Mouse (Mus musculus) cerebellum, adult 18-20 months (tissue): ENCODE data around the gene Krt77.
A peak's percentile ranks its signal among the peaks of the same experiment; 100 is the strongest.

Experiments
- DNase-seq, 2 experiments: peaks; one replicate each; pipeline ENCODE4 v3.0.0; 2021

Krt77 gene

DNA sequence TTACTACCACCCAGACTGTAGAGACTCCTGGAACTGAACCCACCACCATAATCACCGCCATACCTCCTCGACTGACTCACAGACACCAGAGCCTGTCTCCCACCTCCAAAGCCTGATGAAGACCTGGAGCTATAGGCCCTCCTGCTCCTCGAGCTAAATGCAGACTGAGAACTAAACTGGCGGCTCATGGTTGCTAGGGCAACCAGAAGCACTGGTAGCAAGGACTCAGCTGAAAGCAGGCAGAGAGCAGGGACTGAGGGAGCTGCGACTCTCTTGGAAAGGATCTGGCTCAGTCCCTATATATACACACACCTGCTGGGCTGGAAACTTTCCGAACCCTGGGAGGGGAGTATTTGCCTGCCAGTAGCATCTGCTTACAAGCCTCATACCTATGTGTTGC is at the start of gene Krt77:
TSS of gene Krt77 (minus strand) at position 275 of the 400 bp plus-strand sequence.
- no peak for DNase-seq

DNA sequence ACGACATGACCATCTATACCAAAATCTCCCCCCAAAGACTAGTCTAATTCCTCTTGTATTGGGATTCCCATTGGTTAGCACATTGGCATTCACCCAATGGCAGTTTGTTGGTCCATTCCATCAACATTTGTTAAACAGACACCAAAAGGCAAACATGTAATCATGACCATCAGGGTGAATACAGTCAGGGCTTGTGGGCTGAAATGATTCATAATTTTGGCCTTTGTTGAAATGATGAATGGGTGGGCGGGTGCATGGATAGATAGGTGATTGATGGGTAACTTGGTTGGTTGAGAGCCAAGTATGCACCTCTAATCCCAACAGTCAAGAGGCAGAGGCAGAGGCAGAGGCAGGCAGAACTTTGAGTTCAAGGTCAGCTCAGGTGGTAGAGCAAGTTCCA is 46.6 kb upstream of the Krt77 start:
- DNase-seq, result no peak

DNA sequence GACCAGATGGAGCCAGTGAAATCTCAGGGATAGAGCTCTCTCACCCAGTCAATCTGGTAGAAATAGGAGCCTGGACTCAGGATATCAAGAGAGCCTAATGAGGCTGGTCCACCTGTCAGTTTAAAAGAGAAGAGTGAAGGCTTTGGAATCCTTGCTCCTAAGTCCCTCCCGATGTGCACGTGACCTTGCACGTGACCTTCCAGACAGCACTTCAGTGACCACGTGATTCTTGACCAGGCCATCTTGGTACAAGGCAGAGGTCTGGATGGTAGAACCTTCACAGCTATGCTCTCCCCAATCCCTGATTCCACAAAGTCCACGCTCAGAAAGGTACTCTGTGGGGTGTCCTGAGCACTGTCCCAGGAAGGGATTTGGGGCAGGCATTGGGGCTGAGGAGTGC is 35.3 kb upstream of the Krt77 start:
- no peak for DNase-seq

DNA sequence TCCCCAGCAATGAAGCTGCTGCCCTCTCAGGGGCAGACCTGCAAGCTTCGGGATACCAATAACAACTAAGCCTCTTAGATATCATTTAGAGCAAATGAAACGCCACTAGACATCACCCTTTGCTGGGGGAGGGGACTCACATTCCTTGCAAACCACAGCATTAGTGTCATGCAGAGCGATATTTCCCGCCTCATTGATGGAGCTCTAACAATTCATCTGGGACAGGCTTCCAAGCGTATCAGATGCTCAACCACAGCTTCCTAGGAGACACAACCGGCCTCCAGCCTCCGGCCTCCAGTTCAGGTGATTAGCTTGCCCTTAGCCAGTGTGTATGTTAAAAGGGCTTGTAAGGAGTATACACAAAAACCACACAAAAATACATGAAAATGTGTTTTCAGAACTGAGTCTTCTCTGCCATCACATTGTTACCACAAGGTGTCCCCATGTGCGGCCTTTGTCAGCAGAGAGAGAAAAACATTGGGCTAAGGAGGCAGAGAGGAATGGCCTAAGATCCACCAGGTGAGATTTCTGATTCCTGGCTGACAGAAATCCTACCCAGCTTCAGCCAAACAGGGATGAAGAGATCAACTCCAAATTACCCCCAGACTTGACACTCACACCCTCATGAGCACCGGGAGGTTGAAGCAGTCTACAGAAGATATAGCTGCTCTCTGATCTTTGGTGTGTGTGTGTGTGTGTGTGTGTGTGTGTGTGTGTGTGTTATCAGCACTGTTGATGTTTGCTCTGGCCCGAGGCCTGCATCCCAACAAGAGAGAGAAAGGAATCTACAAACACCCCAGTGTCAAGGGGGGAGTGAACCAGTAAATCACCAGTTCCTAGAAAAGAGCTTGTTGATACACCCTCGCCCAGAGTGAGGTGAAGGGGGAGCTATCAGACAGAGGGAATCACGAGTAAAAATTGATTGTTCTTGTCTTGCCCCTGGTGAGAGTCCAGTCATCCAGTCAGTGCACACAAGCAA is 33.0 kb upstream of the Krt77 start:
- no peak for DNase-seq

DNA sequence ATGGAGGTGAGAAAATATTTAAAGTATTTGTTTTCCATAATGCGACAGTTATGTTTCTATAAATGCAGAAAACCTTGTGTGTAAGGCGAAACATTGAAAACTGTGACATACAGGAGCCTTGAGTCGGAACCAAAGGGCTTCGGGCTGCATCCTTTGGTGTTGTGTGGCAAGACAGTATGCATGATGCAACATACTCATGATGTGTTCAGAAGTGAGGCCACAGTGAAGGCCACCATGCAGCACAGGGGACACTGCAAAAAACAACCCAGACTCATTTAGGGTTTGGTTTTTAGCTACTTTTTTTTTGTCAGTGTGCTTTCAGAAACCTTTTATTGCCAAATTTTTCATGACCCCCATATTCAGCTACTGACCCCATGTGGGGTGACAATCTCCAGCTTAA is 25.7 kb upstream of the Krt77 start:
- DNase-seq, result no peak

DNA sequence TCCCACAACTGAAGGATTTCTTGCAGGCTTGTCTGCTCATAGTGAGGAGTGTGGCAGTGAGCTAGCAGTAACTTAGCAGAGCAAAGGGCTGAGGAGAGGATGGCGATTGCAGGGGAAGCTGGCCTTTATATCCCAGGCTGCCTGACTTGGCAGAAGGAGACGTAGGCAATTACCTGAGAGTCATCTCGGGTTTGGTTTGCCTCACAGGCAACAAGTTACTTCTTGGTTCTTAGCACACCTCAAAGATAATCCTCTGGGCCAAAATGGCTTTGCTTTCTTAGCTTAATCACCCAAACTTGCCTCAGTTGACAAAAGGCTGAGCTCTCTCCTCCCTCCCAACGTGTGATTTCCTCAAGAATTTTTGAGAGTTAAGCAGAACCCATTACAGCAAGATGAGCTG is 23.3 kb upstream of the Krt77 start, which contains the start of gene Krt76:
TSS of gene Krt76 (minus strand) at position 101 of the 400 bp plus-strand sequence.
- DNase-seq, result no peak

DNA sequence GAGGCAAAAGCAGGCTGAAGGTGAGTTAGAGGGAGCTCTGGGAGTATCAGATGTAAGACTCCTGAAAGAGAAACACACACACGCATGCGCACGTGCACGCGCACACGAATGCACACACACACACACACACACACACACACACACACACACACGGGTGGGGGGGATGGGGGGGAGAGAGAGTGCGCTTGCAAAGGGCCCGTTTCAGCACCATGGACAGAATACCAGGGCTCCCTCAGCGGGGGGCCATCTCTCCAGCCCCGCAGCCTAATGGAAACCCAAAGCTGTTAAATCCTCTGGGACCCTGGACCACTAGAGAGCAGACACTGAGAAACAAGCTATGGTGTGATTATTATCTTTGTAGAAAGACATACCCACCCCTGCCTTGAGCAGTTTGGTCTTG is 10.3 kb upstream of the Krt77 start:
- DNase-seq, result no peak

DNA sequence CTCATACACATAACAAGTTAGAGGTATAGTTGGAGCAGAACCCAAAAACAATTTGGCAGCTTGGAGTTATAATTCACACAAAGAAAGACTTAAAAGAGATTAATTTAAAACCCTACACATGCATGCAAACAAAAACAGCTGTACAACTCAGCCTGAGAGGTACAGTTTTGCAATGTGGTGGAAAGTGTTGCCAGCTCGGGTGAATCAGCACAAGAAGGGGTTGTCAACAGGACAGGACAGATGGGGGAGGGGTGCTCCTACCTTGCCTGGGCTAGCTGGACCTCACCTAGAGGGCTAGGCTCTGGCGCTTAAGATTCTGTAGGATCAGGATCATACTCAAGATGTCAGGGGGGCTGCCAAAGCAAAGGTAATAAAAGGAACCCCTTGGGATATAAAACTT is 8.5 kb upstream of the Krt77 start:
- no peak for DNase-seq

DNA sequence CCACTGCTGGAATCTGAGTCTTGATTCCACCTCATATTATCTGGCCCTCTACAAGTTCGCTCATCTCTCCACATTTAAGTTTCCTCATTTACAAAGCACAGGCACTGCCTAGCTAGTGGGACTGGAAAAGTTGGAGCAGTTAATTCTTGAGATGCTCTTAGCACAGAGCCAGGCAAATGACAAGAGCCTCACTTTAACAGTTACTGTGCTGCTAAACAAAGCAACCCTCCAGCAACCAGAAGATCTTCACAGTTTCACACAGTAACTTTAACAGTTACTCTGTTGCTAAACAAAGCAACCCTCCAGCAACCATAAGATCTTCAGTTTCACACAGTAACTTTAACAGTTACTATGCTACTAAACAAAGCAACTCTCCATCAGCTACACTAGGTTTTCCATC is 4.9 kb upstream of the Krt77 start:
- no peak for DNase-seq

DNA sequence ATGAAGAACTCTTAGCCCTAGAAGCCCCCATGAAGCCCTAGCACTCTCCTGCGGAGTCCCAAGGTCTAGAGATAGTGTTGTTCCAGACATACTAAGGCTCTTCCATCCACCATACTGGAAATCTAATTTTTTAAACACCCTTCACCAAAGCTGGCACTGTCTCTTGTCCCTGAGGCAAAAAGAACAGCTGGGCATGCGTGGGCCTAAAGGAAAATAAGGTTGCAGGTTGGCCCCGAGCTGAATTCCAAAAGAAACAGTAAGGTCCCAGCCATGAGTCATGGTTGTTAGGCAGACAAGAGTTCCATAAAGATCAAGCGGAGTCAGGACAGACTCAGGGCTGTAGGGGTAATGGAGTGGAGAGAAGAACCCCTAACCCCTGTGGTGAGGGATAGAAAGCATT is 3.7 kb upstream of the Krt77 start:
- DNase-seq, result no peak

DNA sequence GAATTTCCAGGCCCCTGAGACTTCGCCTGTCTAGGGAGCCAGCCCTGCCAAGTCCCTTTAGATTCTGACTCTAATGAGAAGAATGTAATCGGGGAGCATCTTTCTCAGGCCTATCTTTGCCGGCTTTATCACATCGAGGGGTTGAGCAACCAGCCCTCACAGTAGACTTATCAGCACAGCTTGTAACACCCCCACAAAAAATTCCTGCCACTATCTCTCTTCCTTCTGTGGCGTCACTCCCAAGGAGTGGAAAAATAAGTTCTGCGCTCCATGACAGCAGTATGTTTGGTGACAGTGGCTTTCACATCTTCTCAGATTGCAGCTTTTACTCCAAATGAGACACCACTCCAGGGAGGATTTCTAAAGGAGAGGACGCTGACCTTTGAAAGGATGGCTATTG is 2.8 kb downstream of the Krt77 start:
- no peak for DNase-seq

DNA sequence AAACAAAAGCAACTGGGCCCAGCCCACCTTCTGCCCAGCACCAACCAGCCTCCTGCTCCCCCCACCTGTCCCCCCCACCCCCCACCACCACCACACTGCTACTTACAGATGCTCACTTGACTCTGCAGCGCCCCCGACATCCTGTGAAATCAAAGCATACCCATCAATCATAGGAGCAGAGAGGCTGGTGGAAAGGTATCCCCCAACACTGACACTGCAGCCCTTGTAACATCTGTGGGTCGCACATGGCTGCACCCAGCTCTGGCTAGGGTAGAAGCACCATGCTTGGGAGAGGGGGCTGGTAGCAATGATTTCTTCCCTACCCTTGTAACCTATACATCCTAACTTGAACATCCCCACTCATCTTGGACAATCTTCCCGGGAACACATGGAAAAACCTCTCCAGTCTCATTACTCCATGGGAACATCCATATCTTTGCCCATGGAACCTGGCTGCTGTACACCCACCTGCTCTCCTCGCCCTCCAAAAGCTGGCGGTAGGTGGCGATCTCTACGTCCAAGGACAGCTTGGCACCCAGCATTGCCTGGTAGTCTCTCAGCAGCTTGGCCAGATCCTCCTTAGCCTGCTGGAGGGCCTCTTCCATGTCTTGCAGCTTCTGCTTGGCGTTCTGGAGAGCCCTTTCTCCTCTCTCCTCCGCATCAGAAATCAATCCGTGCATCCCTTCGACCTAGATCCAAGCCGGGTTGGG is 8.9 kb downstream of the Krt77 start:
- no peak for DNase-seq

DNA sequence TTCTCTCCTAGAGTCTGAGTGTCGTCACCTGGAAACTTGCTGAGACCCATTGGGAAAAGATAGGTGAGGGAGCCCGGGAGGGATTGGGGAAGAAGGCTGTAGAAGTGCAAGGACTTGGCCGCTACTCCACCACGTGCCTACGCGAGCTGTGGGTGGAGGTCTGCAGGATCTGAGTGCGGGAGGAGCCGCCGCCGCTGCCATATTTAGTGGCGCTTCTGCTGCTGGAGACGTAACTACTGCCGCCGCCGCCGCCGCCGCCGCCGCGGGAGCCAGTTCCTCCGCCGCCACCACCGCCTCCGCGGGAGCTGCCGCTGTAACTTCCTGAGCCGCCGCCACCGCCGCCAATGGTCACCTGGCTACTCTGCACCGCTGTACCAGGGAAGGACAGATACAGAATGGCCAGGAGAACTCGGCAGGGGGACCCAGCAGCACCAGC is 9.8 kb downstream of the Krt77 start:
- peak; percentile 15 to 18 for DNase-seq

DNA sequence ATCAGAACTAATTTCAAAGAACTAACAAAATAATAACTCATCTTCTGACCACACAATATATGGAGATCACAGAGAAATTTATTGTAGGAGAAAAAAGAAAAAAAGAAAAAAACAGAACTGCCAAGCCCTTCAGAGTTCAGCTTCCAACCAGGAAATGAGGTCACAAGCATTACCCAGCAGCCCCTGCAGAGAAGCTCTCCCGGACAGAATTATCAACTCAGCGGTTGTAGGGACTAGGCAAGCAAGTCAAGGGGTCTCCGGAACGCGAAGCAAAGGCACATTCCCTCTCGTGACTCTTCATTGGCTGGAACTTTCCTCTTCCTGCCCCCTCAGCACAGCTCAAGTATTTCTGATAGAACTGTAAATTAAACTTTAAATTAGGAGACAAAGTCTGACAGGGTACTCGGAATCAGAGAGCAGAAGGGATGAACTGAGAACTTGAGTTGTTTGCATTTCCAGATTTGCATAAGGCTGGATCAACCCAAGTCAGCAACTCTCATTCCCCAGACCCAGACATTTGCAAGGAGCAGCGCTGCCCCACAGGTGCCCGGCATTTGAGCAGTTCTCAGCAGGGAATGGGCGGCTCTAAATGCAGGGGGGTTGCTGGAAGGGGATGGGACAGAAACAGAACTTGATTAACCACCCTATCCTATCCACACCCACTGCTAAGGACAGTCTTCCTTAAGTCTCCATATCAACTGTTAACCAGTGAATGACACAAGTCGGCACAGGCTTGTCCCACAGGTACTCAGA is 10.7 kb downstream of the Krt77 start:
- DNase-seq, result no peak

DNA sequence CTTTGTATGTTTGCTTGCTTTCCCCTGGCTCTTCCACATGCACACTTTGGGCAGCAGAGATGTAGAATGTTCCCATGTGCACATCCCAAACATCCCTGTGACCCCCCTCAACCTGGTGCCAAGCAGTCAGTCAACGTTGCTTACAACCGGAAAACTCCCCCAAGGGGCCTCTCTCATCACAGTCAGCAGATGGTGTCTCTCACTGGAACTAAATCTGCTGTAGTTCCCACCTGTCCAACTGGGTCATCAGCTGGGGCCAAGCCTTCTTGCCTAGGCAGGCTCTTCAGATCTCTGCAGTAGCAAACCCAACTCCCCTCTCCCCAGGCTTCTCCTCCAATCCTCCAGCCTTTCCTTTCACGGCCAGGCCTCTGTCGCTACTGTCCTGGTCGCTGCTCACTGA is 12.8 kb downstream of the Krt77 start:
- DNase-seq, result peak; percentile 8 to 11

DNA sequence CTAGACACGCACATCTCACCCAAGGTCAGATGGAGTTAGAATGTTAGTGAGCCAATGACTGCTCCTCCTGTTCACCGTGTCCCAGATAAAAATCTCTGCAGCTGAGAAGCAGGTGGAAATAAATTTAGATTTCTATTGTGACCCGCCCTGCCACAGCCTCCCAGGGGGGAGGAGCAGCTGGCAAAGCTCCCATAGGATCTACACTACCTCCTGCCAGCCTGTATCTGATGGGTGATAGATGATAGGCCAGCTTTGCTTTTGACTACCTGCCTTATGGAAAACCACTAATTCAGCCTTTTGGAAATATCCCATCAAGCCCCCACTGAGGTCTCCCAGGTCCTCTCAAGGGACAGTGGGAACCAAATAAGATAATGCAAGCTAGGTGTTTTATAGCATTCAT is 13.8 kb downstream of the Krt77 start:
- DNase-seq, result no peak

DNA sequence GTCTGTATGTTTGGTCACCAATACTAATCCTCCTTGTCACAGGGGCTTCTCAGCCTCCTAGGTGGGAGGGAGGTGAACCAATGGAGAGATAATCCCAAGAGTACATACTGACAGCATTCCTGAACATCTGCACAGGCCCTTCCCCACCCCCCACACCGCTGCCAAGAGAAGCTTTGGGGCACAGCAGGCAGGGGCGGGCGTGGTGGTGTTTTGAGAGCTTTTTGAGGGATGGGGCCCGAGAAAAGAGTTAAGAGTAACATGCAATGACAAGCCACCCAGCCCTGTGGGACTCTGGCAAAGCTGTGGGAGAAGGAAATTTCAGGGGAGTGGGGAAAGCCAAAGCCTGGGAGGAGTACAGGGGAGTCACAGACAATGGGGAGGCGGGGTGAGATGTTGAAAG is 15.2 kb downstream of the Krt77 start:
- no peak for DNase-seq

DNA sequence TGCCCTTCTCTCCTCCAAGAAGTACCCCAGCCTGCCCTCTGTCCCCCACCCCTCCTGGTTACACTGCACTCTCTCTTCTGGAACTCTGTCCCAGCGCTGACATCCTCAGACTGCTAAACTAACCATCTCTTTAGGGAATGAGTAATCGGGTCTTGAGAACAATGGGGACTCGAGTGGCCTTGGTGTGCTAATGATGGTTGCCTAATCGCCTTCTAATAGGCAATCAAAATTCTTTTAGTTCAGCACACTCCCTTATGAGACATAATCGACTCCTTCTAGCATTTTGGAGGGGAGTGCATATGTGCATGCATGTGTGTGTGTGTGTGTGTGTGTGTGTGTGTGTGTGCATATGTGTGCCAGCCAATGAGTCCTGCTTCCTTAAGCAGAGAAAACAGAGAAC is 16.9 kb downstream of the Krt77 start:
- no peak for DNase-seq

DNA sequence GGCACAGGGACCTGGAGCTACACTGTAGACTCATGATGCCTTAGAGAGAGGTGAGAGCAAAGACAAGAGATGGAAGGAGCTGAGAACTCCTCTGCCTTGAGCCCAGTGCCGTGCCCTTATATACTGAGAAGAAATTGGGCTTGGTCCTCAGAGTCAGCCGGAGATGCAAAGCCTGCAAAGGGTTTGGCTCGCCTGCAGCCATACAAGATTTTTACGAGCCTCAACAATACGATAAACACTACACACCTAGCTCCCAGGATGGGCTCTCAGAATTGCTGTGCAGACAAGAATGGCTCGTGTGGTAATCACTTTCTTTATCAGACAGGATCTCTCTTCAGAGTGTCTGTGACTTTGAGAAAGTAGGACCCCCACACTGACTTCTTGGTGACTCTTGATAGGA is 18.8 kb downstream of the Krt77 start, which contains the start of gene Krt1:
TSS of gene Krt1 (minus strand) at position 101 of the 400 bp plus-strand sequence.
- no peak for DNase-seq

DNA sequence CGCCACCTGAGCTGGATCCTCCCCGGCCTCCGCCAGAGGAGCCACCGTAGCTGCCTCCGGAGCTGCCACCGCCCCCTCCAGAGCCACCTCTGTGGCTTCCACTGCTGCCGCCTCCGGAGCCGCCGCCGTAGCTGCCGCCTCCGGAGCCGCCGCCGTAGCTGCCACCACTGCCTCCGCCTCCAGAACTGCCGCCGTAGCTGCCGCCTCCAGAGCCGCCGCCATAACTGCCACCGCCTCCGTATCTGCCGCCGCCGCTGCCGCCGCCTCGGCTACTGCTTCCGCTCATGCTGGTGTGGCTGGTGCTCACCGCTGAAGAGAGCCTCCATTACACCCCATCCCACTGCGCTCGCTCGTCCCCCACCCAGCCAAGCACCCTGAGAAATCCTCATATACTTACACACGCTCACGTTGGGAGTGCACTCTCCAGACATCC is 23.5 kb downstream of the Krt77 start:
- peak; percentile 30 to 38 for DNase-seq

DNA sequence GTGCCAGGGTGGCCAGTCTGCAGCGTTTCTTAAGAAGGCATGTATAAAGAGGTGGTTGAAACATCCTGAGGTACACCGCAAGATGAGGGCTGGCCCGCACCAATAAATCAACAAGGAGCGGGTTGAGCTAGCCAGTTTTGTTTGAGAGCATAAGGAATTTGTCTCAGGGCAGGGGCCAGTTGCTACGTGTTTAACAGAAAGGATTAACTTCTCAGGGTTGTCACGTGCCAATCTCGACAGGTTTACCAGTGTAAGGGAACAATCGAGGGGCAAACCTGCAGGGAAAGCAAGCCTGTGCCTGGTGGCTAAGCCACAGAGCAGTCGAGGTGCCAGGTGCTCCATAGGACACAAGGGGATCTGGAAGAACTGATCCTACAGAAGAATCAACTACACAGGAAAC is 26.3 kb downstream of the Krt77 start:
- no peak for DNase-seq

DNA sequence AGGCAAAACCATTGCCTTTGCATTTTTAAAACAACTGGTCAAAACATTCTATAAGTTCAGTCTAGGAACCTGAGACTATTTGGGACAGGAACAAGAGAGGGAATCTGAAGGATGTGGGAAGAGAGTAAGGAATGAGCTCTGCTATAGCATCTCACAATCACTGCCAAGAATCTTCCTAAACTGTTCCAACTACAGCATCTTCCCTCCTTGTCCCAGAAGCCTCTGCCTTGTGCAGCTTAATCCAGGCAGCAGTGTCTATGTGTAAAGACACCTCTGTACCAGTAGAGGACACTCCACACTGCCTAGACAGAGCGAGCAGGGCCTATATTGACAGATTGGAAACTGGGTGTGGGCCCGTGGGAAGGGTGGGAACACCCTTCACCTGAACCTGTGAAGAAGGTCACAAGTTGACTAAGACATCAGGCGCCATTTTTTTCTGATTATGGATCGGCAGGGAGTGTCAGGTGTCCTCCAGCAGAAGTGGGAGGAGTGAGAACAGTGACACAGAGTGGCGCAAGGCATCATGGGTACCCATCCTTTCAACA is 34.6 kb downstream of the Krt77 start:
- no peak for DNase-seq

DNA sequence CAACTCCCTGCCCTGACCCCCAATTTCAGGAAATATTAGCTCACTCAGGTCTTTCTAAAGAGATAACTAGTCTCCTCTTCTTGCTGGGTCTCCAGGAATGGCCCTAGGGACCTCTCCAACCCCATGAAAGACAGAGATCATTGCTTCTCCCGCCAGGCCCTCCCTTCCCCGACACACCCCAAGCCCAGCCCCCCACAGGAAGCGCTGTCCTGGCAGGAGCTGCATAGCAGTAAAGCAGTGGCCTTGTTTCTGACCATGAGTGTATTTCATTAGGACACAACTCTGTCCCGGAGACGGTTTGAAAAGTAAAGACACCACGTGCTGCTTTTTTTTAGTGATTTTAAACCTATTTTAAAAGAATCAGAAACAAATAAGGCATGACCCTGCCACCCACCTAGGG is 36.4 kb downstream of the Krt77 start:
- no peak for DNase-seq
